In genomic region chr16:30799699-30800483, GRCm38 (mm10) we compare ENCODE assay signal across 14 mouse cellular contexts.
DNase-seq lines count a peak whose midpoint lies in the region; ATAC-seq lines count a peak whose summit lies in the region.
"Had no signal": no experiment of that assay in that cellular context is flagged by ENCODE, and none has a peak within 500 bp of the region (broad histone marks: within the 10 kb centered on the region; RNA-seq: fewer than 3 reads in every experiment).

No protein-coding gene starts in this region.

- peaks cover 5% of the 10 kb centered on the region; the same call in 1 of the 2 replicates for H3K9me3 ChIP-seq in heart, embryonic 12.5 days (replicated peaks)
- no peaks in the 10 kb centered on the region for H3K9me3 ChIP-seq in kidney, embryonic 15.5 days (replicated peaks)

- no peaks in the 10 kb centered on the region for H3K27me3 ChIP-seq in heart, embryonic 12.5 days (replicated peaks)
- H3K27me3 ChIP-seq in kidney, embryonic 15.5 days: no peaks in the 10 kb centered on the region

- H3K4me2 ChIP-seq in heart, embryonic 12.5 days: peak overlapping the region; percentile 29
- H3K4me2 ChIP-seq in kidney, embryonic 15.5 days: no peak overlapping the region

- H3K36me3 ChIP-seq in heart, embryonic 12.5 days: no peaks in the 10 kb centered on the region
- H3K36me3 ChIP-seq in kidney, embryonic 15.5 days: no peaks in the 10 kb centered on the region

- H3K4me1 ChIP-seq in heart, embryonic 12.5 days (replicated peaks): peaks cover 39% of the 10 kb centered on the region
- peaks cover 32% of the 10 kb centered on the region for H3K4me1 ChIP-seq in kidney, embryonic 15.5 days

- 24% methylated on average over 12 of the region's 12 CpGs for WGBS in heart, embryonic 12.5 days
- WGBS in kidney, embryonic 15.5 days: 25% methylated on average over 12 of the region's 12 CpGs

- no peak overlapping the region for H3K9ac ChIP-seq in heart, embryonic 12.5 days
- H3K9ac ChIP-seq in kidney, embryonic 15.5 days: no peak overlapping the region

- H3K27ac ChIP-seq in heart, embryonic 12.5 days (ENCODE audit: poor library complexity, severe bottlenecking): peak overlapping the region; percentile 85
- peak overlapping the region; percentile 71 for H3K27ac ChIP-seq in kidney, embryonic 15.5 days

- DNase-seq in heart, adult 18-20 months: peak; percentile 68 to 77
- no peak for DNase-seq in heart, postnatal 25 days (ENCODE audit: low spot score)
- peak; percentile 23 for DNase-seq in 3T3-L1 (ENCODE audit: low read depth, low spot score)
- DNase-seq in layer of hippocampus, adult 9-10 months (ENCODE audit: low spot score): no peak
- DNase-seq in thymus, postnatal 0 days (ENCODE audit: low spot score): no peak
- DNase-seq in left cerebral cortex, postnatal 4 days: no peak
- DNase-seq: adrenal gland, postnatal 10 days; B cell, adult 2 months; gastrocnemius, postnatal 10 days; layer of hippocampus, postnatal 36 days; right cerebral cortex, postnatal 4 days had no signal

- H3K4me3 ChIP-seq in heart, embryonic 12.5 days: no peak overlapping the region
- no peak overlapping the region for H3K4me3 ChIP-seq in kidney, embryonic 15.5 days (replicated peaks)

- intact Hi-C loops in heart, postnatal 25 days (cut with DNase I): no loop called here
- intact Hi-C loops in left cerebral cortex, postnatal 4 days (cut with DNase I): no loop called here

- peak; percentile 44; the same call in 1 of the 2 replicates for ATAC-seq in heart, embryonic 12.5 days (ENCODE audit: insufficient number of reproducible peaks, low FRiP score)
- ATAC-seq in kidney, embryonic 15.5 days (replicated peaks; ENCODE audit: low FRiP score): no peak
- ATAC-seq: inflammation-experienced regulatory T-cells, adult 6 months had no signal

Comparison
In these comparisons a context has a peak if more than half of its experiments do, and no peak if none do; other contexts are left out.
1. DNase-seq: peak in heart, adult 18-20 months (2 of 2) and 3T3-L1 (single experiment); none in heart, postnatal 25 days (single experiment), layer of hippocampus, adult 9-10 months (single experiment), thymus, postnatal 0 days (single experiment) and left cerebral cortex, postnatal 4 days (single experiment).